Mouse (Mus musculus): ENCODE measurements around the gene Fezf1. TPM values are rescaled to one million over a fixed set of nuclear protein-coding genes. Genes with fewer than 3 reads are reported as not detected.

The Fezf1 gene
- not detected for total RNA-seq (2021)
- long read RNA-seq, experiment 1 = 0 reads
- long read RNA-seq, experiment 2 = 0 reads

GRCm38 (mm10) chr6:23248313-23249052, at the start of gene Fezf1:
Fezf1 (minus strand) TSS chr6:23248362.
- no peak for DNase-seq

GRCm38 (mm10) chr6:23294685-23295084, 46.5 kb upstream of the Fezf1 start:
- no peak for DNase-seq

DNA sequence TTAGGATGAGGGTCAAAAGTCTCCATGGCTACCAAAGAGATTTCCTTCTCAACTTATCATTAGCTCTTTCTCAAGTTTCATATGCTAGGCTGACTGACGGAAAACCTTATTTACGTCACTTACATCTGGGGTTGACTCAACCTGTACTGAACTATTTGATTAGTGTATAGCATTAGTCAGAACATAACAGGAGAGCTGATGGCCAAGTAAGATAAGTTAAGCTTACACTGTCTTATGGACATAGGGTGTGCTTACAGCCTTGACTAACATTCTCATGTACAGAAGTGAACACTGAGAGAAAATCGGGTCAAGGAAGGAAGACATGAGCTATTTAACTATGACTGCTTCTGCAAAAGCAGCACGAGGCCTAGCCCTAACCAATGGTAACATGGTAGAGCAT, 40.6 kb upstream of the Fezf1 start:
- DNase-seq = no peak

- DNase-seq = no peak
These were observed 33.3 kb upstream of the Fezf1 start for GRCm38 (mm10) chr6:23281514-23281820.

GRCm38 (mm10) chr6:23280811-23281513, 32.8 kb upstream of the Fezf1 start:
- DNase-seq = no peak

DNA sequence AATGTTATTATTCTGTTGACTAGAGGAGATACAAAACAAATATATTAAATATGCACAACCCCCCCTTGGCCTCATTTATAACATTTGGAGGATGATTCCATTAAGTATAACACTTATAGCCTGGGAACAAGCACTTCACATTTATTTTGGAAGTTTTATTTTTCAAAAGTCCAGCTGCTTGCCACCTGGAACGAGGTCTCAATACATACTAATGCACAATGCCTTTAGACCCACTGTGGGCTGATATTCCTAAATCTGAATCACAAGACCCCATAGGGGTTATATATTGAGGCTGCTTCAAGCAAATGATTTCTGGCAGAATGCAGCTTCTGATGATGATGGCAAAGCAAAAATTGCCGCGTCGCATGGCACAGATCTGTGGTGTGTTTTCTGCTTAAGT, 25.3 kb upstream of the Fezf1 start:
- DNase-seq = no peak

DNA sequence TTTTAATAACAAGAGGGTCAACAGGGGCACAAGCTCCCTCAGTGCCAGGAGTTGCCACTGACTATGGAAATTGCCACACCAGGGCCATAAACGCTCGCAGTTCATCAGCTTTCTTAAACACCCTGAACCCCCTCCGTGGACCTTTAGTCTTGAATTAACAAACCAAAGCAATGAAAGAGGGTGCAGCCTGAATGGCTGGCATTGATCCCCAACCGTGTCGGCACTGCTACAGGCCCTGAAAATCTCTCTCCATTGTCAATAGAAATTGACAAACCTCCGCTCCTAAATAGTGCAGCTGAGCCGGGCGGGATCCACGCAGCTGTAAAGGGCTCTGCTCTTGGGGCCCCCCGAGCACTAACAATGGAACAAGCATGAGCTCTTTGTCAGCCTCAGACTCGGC, 24.8 kb upstream of the Fezf1 start:
- no peak for DNase-seq

- DNase-seq = no peak
These were observed 24.4 kb upstream of the Fezf1 start for GRCm38 (mm10) chr6:23272542-23272941.

DNA sequence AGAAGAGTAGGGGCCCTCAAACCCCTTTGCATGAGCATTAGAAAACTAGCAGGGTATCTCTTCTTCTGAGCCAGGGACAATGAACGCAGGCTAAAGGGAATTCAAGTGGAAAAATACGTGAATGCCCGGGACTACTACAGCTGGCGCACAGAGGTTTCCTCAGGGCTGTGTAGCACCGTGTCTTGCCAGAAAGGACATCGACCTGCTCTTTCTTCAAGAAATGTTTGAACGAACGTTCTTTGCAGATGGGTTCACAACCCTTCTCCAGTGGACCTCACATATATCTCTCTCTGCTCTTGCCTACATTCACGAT, 12.5 kb upstream of the Fezf1 start:
- DNase-seq = no peak

DNA sequence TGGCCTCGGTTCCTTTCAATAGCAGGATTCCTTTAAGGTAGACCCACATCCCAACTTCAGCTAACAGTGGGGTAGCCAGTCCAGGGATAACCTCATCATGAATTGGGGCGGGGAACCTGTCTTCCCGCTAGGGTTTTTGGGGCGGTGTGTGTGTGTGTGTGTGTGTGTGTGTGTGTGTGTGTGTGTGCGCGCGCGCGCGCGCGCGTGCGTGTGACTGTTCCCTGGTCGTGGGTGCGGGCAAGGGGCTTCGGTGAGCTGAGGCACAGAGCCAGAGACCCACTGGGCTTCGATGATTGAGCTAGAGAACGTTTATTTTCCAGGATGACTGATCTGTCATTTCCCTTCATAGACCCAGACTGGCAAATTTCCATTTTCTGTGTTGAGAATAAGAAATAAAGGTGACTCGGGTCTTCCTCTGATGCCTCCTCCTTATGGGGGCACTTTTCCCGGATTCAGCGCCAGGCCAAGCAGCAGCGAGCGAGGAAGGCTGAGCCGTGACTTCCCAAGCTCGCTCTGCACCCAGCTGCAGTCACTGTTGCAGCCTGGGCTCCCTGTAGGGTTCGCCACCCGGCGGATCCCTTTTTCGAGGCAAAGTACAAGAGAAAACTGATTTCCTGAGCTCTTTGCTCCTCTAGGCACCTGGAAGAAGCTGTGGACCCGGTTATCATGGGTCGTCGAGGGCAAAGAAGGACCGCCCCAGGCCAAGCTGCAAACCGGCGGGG, 12.0 kb upstream of the Fezf1 start:
- DNase-seq = no peak

GRCm38 (mm10) chr6:23257981-23258380, 9.8 kb upstream of the Fezf1 start:
- DNase-seq = no peak

GRCm38 (mm10) chr6:23255161-23255560, 7.0 kb upstream of the Fezf1 start:
- DNase-seq = no peak

DNA sequence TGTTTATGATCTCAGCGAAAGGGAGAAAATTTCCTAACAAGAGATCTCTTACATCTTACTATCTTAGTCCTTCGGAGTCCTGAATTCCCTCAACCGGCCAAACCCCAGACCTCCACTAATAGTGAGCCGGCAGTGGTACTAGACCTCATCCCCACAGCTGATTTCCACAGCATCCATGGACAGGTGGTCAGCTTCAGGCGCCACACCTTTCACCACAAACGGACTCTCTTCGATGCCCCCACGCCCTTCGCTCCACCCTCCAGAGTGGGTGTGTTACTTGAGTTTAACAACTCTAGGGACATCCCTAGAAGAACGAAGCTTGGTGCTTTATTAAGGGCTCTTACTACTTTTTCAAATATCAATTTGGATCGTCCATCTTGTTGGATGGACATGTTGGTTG, 6.5 kb upstream of the Fezf1 start:
- no peak for DNase-seq

GRCm38 (mm10) chr6:23253353-23254311, 5.5 kb upstream of the Fezf1 start:
- no peak for DNase-seq

- no peak for DNase-seq
These were observed 4.3 kb upstream of the Fezf1 start for GRCm38 (mm10) chr6:23252196-23253135.

- DNase-seq = no peak
These were observed 3.3 kb upstream of the Fezf1 start for GRCm38 (mm10) chr6:23251431-23251830.

DNA sequence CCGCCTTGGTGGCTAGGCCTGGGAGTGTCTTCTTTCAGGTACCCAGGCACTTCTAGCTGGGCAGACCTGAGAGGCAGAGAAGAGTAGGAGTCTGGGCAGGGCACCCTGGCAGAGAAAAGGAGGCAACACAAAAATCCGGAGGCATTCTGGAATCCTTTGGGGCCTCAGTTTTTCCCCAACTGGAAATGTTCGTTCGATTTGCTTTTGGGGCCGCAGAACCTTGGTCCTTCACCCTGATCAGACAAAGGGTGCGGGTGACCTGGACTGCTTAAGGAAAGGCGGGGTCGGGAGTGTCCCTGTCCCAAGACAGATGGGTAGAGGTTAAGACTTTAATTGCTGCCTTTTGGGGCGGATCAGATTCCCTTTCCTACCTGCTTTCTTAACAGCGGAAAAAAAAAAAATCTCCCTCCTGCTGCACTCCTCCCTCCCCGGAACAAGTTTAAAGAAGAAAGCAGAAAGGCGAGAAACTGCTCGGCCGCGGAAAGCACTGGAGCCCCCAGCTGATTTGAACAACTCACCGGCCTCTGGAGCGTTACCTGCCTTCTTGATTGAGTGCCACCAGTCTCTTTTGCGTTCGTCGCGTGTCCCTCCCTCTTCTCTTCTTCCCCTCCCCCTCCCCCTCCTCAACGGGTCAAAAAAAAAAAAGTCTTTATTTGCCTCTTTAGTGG, 2.3 kb upstream of the Fezf1 start:
- no peak for DNase-seq

- DNase-seq = no peak
These were observed 1.6 kb upstream of the Fezf1 start for GRCm38 (mm10) chr6:23249616-23250287.

DNA sequence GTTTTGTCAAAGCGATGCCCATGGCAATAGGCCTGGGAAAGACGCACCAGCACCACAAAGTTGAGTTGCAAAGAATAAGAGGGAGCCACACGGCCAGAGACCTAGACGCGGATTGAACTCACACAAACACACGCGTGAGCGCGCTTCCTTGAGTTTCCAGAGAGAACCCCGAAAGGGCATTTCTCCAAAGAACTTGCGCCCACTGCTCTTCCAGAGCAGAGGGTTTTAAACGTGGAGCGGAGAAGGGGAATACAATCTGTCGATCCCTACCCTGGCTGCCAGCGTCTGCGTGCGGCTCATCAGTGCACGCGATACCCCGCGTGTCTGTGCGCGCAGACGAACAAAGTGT, 865 bp upstream of the Fezf1 start:
- no peak for DNase-seq
